ENCODE assay signal across 31 mouse cellular contexts in genomic region chr9:31260219-31260618, GRCm38 (mm10). TPM values are rescaled to one million over a fixed set of nuclear protein-coding genes. Genes with fewer than 3 reads are reported as not detected.
DNase-seq lines count a peak whose midpoint lies in the region; ATAC-seq and TF ChIP-seq lines count a peak whose summit lies in the region.
"Had no signal": no experiment of that assay in that cellular context is flagged by ENCODE, and none has a peak within 500 bp of the region (broad histone marks: within the 10 kb centered on the region; RNA-seq: fewer than 3 reads in every experiment).

No protein-coding gene starts in this region.

- H3K36me3 ChIP-seq in liver, embryonic 12.5 days: no peaks in the 10 kb centered on the region
- H3K36me3 ChIP-seq in G1E (replicated peaks): no peaks in the 10 kb centered on the region
- H3K36me3 ChIP-seq in liver, embryonic 14.5 days (replicated peaks; ENCODE audit: control insufficient read depth, insufficient read depth, low read depth): no peaks in the 10 kb centered on the region
- no peaks in the 10 kb centered on the region for H3K36me3 ChIP-seq in liver, postnatal 0 days (replicated peaks; ENCODE audit: insufficient read depth, low read length)
- H3K36me3 ChIP-seq: embryonic facial prominence, embryonic 10.5 days; embryonic facial prominence, embryonic 13.5 days; forebrain, embryonic 10.5 days; heart, embryonic 13.5 days had no signal

- H3K27ac ChIP-seq in liver, embryonic 12.5 days: peak overlapping the region; percentile 43
- peak overlapping the region; percentile 37 for H3K27ac ChIP-seq in liver, embryonic 14.5 days
- H3K27ac ChIP-seq in liver, postnatal 0 days (ENCODE audit: low read depth): no peak overlapping the region
- H3K27ac ChIP-seq: embryonic facial prominence, embryonic 10.5 days; embryonic facial prominence, embryonic 13.5 days; forebrain, embryonic 10.5 days; forebrain, embryonic 13.5 days; heart, embryonic 13.5 days; hindbrain, embryonic 14.5 days; hindbrain, postnatal 0 days had no signal

- H3K9ac ChIP-seq in liver, embryonic 12.5 days: peak overlapping the region; percentile 13; the same call in 1 of the 2 replicates
- H3K9ac ChIP-seq in liver, embryonic 14.5 days (replicated peaks): peak overlapping the region; percentile 39
- H3K9ac ChIP-seq in liver, postnatal 0 days (replicated peaks): no peak overlapping the region
- H3K9ac ChIP-seq: embryonic facial prominence, embryonic 13.5 days; forebrain, embryonic 13.5 days; heart, embryonic 13.5 days; hindbrain, embryonic 14.5 days had no signal

- 41% methylated on average over 4 of the region's 4 CpGs for WGBS in liver, embryonic 12.5 days (ENCODE audit: insufficient replicate concordance)
- WGBS in liver, embryonic 14.5 days (ENCODE audit: insufficient replicate concordance): 25% methylated on average over 4 of the region's 4 CpGs
- 58% methylated on average over 4 of the region's 4 CpGs for WGBS in liver, postnatal 0 days (ENCODE audit: insufficient replicate concordance)

- H3K27me3 ChIP-seq in liver, embryonic 12.5 days (replicated peaks): no peaks in the 10 kb centered on the region
- H3K27me3 ChIP-seq in G1E (ENCODE audit: insufficient read depth, low read length): no peaks in the 10 kb centered on the region
- no peaks in the 10 kb centered on the region for H3K27me3 ChIP-seq in liver, embryonic 14.5 days (ENCODE audit: control insufficient read depth, insufficient read depth, low read length)
- H3K27me3 ChIP-seq in liver, postnatal 0 days (ENCODE audit: insufficient read depth, low read length): no peaks in the 10 kb centered on the region
- H3K27me3 ChIP-seq: CH12.LX; embryonic facial prominence, embryonic 13.5 days; forebrain, embryonic 13.5 days; heart, embryonic 13.5 days had no signal

- H3K9me3 ChIP-seq in liver, embryonic 12.5 days (replicated peaks): no peaks in the 10 kb centered on the region; the same call in 1 of the 2 replicates
- H3K9me3 ChIP-seq in G1E (replicated peaks): no peaks in the 10 kb centered on the region
- no peaks in the 10 kb centered on the region for H3K9me3 ChIP-seq in liver, embryonic 14.5 days (ENCODE audit: control insufficient read depth, low read length)
- H3K9me3 ChIP-seq in liver, postnatal 0 days (ENCODE audit: low read length): no peaks in the 10 kb centered on the region
- H3K9me3 ChIP-seq: embryonic facial prominence, embryonic 10.5 days; embryonic facial prominence, embryonic 13.5 days; forebrain, embryonic 10.5 days; forebrain, embryonic 13.5 days; heart, embryonic 13.5 days had no signal

- peak; percentile 51 for ATAC-seq in liver, embryonic 12.5 days
- 0 out of 2 replicates have a peak, but pooled peaks have one; percentile 12 for ATAC-seq in G1E (ENCODE audit: extremely low read depth, insufficient number of reproducible peaks, low FRiP score, poor library complexity, severe bottlenecking)
- peak; percentile 34; the same call in 1 of the 2 replicates for ATAC-seq in liver, embryonic 14.5 days (ENCODE audit: insufficient read depth)
- peak; percentile 56; the same call in 1 of the 2 replicates for ATAC-seq in liver, postnatal 0 days
- ATAC-seq: forebrain, embryonic 13.5 days; forebrain, embryonic 16.5 days; hindbrain, postnatal 0 days; inflammation-experienced regulatory T-cells, adult 6 months had no signal

- TF ChIP-seq EP300 in liver, embryonic 14.5 days (IDR thresholded peaks at IDR 0.05; ENCODE audit: low read depth): no peak
- no peak for TF ChIP-seq EP300 in liver, postnatal 0 days (IDR thresholded peaks at IDR 0.05; ENCODE audit: low read depth)

- TF ChIP-seq CTCF in G1E (IDR thresholded peaks at IDR 0.05; ENCODE audit: low read depth, low read length): no peak
- no peak for TF ChIP-seq CTCF in liver, embryonic 14.5 days (IDR thresholded peaks at IDR 0.05; ENCODE audit: low read depth)
- TF ChIP-seq CTCF in liver, postnatal 0 days (IDR thresholded peaks at IDR 0.05; ENCODE audit: low read depth): no peak

- DNase-seq in liver (no peak), G1E (ENCODE audit: low spot score) (no peak)
- no peak for DNase-seq in liver, embryonic 14.5 days (ENCODE audit: low read depth in 3 of 3, low spot score in 3 of 3)
- DNase-seq in liver, postnatal 0 days: no peak
- no peak for DNase-seq in cerebellum, postnatal 25 days
- DNase-seq in lung, postnatal 14 days: no peak
- DNase-seq in spleen, postnatal 4 days (ENCODE audit: low spot score in 2 of 2): no peak
- DNase-seq: adrenal gland, adult 2 months; adrenal gland, postnatal 14 days; B cell, adult 2 months; cerebellum, adult 18-20 months; cerebellum, adult 9-10 months; cerebellum, postnatal 36 days; embryo, embryonic 11 days; gastrocnemius, postnatal 10 days; gastrocnemius, postnatal 36 days; heart, adult 18-20 months; heart, postnatal 14 days; heart, postnatal 4 days had no signal

- no peak overlapping the region for H3K4me3 ChIP-seq in liver, embryonic 12.5 days
- no peak overlapping the region for H3K4me3 ChIP-seq in G1E (ENCODE audit: low read depth, low read length)
- no peak overlapping the region for H3K4me3 ChIP-seq in liver, embryonic 14.5 days (ENCODE audit: insufficient read depth in 1 of 2, low read depth in 2 of 2, low read length in 2 of 2)
- H3K4me3 ChIP-seq in liver, postnatal 0 days (ENCODE audit: low read depth, low read length): no peak overlapping the region
- H3K4me3 ChIP-seq: embryonic facial prominence, embryonic 10.5 days; embryonic facial prominence, embryonic 13.5 days; erythroblast, embryonic 14.5 days; forebrain, embryonic 10.5 days; forebrain, embryonic 13.5 days; heart, embryonic 13.5 days had no signal

- no peak overlapping the region for H3K4me2 ChIP-seq in liver, embryonic 12.5 days
- H3K4me2 ChIP-seq in liver, embryonic 14.5 days (ENCODE audit: low read depth): no peak overlapping the region
- no peak overlapping the region for H3K4me2 ChIP-seq in liver, postnatal 0 days (ENCODE audit: low read depth, low read length)
- H3K4me2 ChIP-seq: embryonic facial prominence, embryonic 13.5 days; forebrain, embryonic 13.5 days; heart, embryonic 13.5 days; hindbrain, embryonic 14.5 days had no signal

- peaks cover 74% of the 10 kb centered on the region for H3K4me1 ChIP-seq in liver, embryonic 12.5 days
- peaks cover 69% of the 10 kb centered on the region for H3K4me1 ChIP-seq in G1E (ENCODE audit: insufficient read depth, low read depth, low read length)
- peaks cover 42 to 47% of the 10 kb centered on the region in 2 experiments for H3K4me1 ChIP-seq in liver, embryonic 14.5 days (replicated peaks; ENCODE audit: control insufficient read depth in 2 of 2, insufficient read depth in 2 of 2, low read length in 1 of 2)
- peaks cover 13% of the 10 kb centered on the region for H3K4me1 ChIP-seq in liver, postnatal 0 days (ENCODE audit: insufficient read depth)
- H3K4me1 ChIP-seq: embryonic facial prominence, embryonic 13.5 days; forebrain, embryonic 13.5 days had no signal

RNA-seq across cellular contexts. Expression of gene Prdm10, which starts 20.1 kb away (rescaled TPM):
- polyA plus RNA-seq in liver, embryonic 12.5 days (2016; fragmentation: Nextera tagmentation; extraction: Ambion mirVana): 4.1 and 4.7 TPM in 2 replicates
- total RNA-seq in G1E (2014; fragmentation: Nextera tagmentation) (12.0 and 19.9 TPM in 2 replicates), G1E (2017) (9.5 and 9.9 TPM in 2 replicates)
- polyA plus RNA-seq in G1E (2012): 3.6 and 5.3 TPM in 2 replicates
- polyA plus RNA-seq in liver, embryonic 14.5 days (2012; rRNA removed): 4.0 and 4.9 TPM in 2 replicates
- polyA plus RNA-seq in liver, embryonic 14.5 days (2014; fragmentation: Nextera tagmentation; extraction: Ambion mirVana): 2.3 and 2.7 TPM in 2 replicates
- 1.3 and 1.5 TPM in 2 replicates for polyA plus RNA-seq in liver, postnatal 0 days (2015; fragmentation: Nextera tagmentation; extraction: Ambion mirVana)

RNA-seq across cellular contexts. Expression of gene Aplp2, which starts 48.6 kb away (rescaled TPM):
- polyA plus RNA-seq in liver, embryonic 12.5 days (2016; fragmentation: Nextera tagmentation; extraction: Ambion mirVana): 210 and 212 TPM in 2 replicates
- total RNA-seq in G1E (2014; fragmentation: Nextera tagmentation) (721 and 724 TPM in 2 replicates), G1E (2017) (454 and 492 TPM in 2 replicates)
- 65.1 and 79.4 TPM in 2 replicates for polyA plus RNA-seq in G1E (2012)
- polyA plus RNA-seq in liver, embryonic 14.5 days (2012; rRNA removed): 111 and 120 TPM in 2 replicates
- polyA plus RNA-seq in liver, embryonic 14.5 days (2014; fragmentation: Nextera tagmentation; extraction: Ambion mirVana): 163 and 182 TPM in 2 replicates
- 167 and 178 TPM in 2 replicates for polyA plus RNA-seq in liver, postnatal 0 days (2015; fragmentation: Nextera tagmentation; extraction: Ambion mirVana)
